Mouse (Mus musculus) MEL (cell line): ENCODE measurements around the gene Ddah1.

Experiments used
- CTCF ChIP-seq, 3 experiments: IDR thresholded peaks in 2 of 3; conservative IDR thresholded peaks in 1 of 3; 2 replicates each; pipeline ENCODE4 v1.5.1; 2011 to 2012; ENCODE audit warnings: low read length in 3 of 3, low read depth in 2 of 3, mild to moderate bottlenecking in 2 of 3, improper control_type of control experiment in 1 of 3, inconsistent platforms in 1 of 3, mixed read lengths in 1 of 3, moderate library complexity in 1 of 3; ENCODE audit not compliant: control insufficient read depth in 1 of 3, insufficient read depth in 1 of 3, poor library complexity in 1 of 3, severe bottlenecking in 1 of 3
- HCFC1 ChIP-seq: IDR thresholded peaks from 2 replicates; pipeline ENCODE4 v1.6.1; 2012; ENCODE audit warnings: low read depth, mild to moderate bottlenecking, inconsistent platforms, low read length, improper control_type of control experiment, moderate library complexity
- SMC3 ChIP-seq: IDR thresholded peaks from 2 replicates; pipeline ENCODE4 v1.6.1; 2011; ENCODE audit warnings: low read depth, low read length, improper control_type of control experiment
- TCF12 ChIP-seq: IDR thresholded peaks from 2 replicates; pipeline ENCODE4 v1.6.1; 2014; ENCODE audit warnings: low read depth, mild to moderate bottlenecking, inconsistent platforms, low read length, improper control_type of control experiment, moderate library complexity

DNA sequence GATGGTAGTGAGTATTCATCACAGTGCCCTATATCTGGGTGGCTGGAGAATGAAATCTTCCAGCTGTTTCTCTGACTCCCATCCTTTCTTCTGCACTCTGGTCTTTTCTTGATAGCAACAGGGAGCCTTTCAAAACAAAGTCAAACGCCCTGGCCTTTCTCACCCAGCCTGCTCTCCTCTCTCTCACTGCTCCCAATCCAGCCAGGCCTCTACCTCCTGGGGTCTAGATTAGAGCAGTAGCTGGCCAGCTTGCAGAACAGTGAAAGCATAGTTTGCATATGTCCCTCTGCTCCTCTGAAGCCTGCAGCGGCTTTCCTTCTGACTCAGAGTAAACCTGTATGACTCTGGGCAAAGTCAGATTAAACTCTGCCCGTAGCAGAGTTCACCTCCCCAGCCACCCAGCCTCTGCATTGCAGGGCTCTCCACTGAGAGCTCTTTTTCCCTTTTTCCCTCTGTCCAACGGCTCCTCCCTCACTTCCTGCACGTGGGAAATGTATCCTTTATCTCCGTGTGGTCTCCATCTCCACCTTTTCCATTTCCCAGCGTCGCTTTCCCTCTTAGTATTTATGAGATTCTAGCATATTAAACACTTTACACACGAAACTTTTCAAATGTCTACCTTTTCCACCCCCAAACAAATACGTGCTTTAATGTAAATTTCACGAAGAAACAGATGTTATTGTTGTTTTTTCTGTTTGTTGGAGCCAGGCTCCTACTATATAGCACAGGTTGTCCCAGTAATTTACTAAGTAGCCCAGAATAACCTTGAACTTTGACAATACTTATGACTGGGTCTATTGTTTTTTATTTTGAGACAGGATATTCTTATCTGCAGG, 163.8 kb downstream of the Ddah1 start, which contains the start of gene Bcl10:
- no peak for TF ChIP-seq HCFC1
- TF ChIP-seq CTCF (IDR thresholded peaks at IDR 0.05 in 2 of 3, conservative IDR thresholded peaks at IDR 0.05 in 1 of 3; ENCODE audit: control insufficient read depth in 1 of 3, insufficient read depth in 1 of 3, low read depth in 2 of 3, low read length in 3 of 3, poor library complexity in 1 of 3, severe bottlenecking in 1 of 3): no peak
- no peak for TF ChIP-seq TCF12
- no peak for TF ChIP-seq SMC3
